Mouse (Mus musculus) heart, adult 2 months (tissue): ENCODE measurements around the gene Ldb1. TPM values are rescaled to one million over a fixed set of nuclear protein-coding genes. Genes with fewer than 3 reads are reported as not detected.
A peak's percentile ranks its signal among the peaks of the same experiment; 100 is the strongest.

Experiments
- DNase-seq, 2 experiments: peaks; one replicate each; pipeline ENCODE4 v3.0.0; 2021
- H3K27ac ChIP-seq: fragments of 200-600 bp; 2 replicates; pipeline ENCODE4 v1.8.1; 2022
- H3K27me3 ChIP-seq: fragments of 200-500 bp; 2 replicates; pipeline ENCODE4 v1.6.1; 2012; ENCODE audit warnings: mild to moderate bottlenecking, low read length, inconsistent platforms, mixed read lengths; ENCODE audit not compliant: control insufficient read depth, insufficient read depth
- H3K36me3 ChIP-seq: fragments of 200-500 bp; 2 replicates; pipeline ENCODE4 v1.6.1; 2012; ENCODE audit warnings: low read length, inconsistent platforms; ENCODE audit not compliant: control insufficient read depth, insufficient read depth
- H3K4me1 ChIP-seq: fragments of 200-500 bp; 2 replicates; pipeline ENCODE4 v1.6.1; 2011; ENCODE audit warnings: low read length; ENCODE audit not compliant: control insufficient read depth, insufficient read depth
- H3K4me3 ChIP-seq: fragments of 200-600 bp; 2 replicates; pipeline ENCODE4 v1.8.1; 2022
- H3K79me2 ChIP-seq: fragments of 200-500 bp; replicated peaks from 2 replicates; pipeline ENCODE4 v1.6.1; 2012; ENCODE audit warnings: mild to moderate bottlenecking, inconsistent platforms, low read length, moderate library complexity, mixed read lengths; ENCODE audit not compliant: control insufficient read depth, insufficient read depth
- H3K9ac ChIP-seq: fragments of 200-500 bp; 2 replicates; pipeline ENCODE4 v1.6.1; 2012; ENCODE audit warnings: low read depth, mild to moderate bottlenecking, control low read depth, inconsistent platforms, low read length, mixed read lengths
- CTCF ChIP-seq: fragments of 200-600 bp; IDR thresholded peaks from 2 replicates; pipeline ENCODE4 v1.8.1; 2022; ENCODE audit warnings: antibody characterized with exemption, mild to moderate bottlenecking, moderate library complexity
- EP300 ChIP-seq: fragments of 200-500 bp; IDR thresholded peaks from 2 replicates; pipeline ENCODE4 v1.6.1; 2011; ENCODE audit warnings: low read depth, low read length, control low read depth; ENCODE audit not compliant: insufficient read depth
- POLR2A ChIP-seq: fragments of 200-500 bp; IDR thresholded peaks from 2 replicates; pipeline ENCODE4 v1.6.1; 2011; ENCODE audit warnings: mild to moderate bottlenecking, low read depth, low read length, control low read depth; ENCODE audit not compliant: insufficient read depth
- WGBS: fragments of 180-500 bp; shearing (Covaris S2); methylation state at CpG from one replicate; pipeline ENCODE4 v1.1.7; 2018; 5-methylcytosine and 5-hydroxymethylcytosine counted together
- intact Hi-C: fragments of 180-260 bp; cut with DNase I; formaldehyde crosslinking; loops from one replicate; pipeline ENCODE4 v1.15.1; 2025
- polyA plus RNA-seq: library from polyadenylated mRNA; depleted of rRNA; stranded (reverse); fragments of >200 nt; gene quantifications from 2 replicates; pipeline ENCODE4 v1.2.3, GENCODE M21; 2012
- total RNA-seq, 2 experiments: library from RNA; stranded (reverse); gene quantifications; 2 replicates each; pipeline ENCODE4 v1.2.3; 2021

Gene Ldb1
- total and polyA plus RNA-seq, 3 experiments, result 39.2 to 94.1 (median 46.3) TPM

DNA sequence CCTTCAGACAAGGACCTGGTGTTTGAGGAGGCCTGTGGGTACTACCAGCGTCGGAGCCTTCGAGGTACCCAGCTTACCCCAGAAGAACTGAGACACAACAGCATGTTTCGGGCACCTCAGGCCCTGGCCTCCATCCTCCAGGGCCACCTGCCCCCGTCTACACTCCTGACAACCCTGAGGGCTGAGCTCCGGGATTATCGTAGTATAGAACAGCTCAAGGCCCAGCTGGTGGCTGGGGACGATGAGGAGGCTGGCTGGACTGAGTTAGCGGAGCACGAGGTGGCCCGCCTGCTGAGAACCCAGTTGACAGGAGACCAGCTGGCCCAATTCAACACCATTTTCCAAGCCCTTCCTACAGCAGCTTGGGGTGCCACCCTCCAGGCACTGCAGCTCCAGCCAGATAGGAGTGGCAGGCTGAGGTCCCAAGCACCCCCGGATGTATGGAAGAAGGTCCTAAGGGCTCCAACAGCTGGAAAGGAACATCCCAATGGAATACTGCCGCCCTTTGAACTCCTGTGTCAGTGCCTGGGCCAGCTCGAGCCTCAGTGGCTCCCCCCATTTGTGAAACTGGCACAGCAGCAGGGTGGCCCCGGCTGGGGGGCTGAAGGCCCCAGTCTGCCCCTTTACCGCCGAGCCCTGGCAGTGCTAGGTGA is 40.1 kb downstream of the Ldb1 start:
- no peak for TF ChIP-seq EP300
- no peak for TF ChIP-seq CTCF
- no peak for TF ChIP-seq POLR2A
- intact Hi-C loops, result loop anchor here (5.0 kb wide), 1 partner anchor 37 kb away; the partner anchor contains the start of gene Pprc1
- Histone ChIP-seq H3K27me3 (no peaks in the 10 kb centered on the region), H3K4me1 (peaks cover 6% of the 10 kb centered on the region), H3K9ac (no peak overlapping the region), H3K4me3 (no peak overlapping the region), H3K27ac (no peak overlapping the region), H3K79me2 (no peaks in the 10 kb centered on the region), H3K36me3 (no peaks in the 10 kb centered on the region)
- DNase-seq, result no peak
- WGBS, result 90% methylated on average over 17 of the region's 17 CpGs

DNA sequence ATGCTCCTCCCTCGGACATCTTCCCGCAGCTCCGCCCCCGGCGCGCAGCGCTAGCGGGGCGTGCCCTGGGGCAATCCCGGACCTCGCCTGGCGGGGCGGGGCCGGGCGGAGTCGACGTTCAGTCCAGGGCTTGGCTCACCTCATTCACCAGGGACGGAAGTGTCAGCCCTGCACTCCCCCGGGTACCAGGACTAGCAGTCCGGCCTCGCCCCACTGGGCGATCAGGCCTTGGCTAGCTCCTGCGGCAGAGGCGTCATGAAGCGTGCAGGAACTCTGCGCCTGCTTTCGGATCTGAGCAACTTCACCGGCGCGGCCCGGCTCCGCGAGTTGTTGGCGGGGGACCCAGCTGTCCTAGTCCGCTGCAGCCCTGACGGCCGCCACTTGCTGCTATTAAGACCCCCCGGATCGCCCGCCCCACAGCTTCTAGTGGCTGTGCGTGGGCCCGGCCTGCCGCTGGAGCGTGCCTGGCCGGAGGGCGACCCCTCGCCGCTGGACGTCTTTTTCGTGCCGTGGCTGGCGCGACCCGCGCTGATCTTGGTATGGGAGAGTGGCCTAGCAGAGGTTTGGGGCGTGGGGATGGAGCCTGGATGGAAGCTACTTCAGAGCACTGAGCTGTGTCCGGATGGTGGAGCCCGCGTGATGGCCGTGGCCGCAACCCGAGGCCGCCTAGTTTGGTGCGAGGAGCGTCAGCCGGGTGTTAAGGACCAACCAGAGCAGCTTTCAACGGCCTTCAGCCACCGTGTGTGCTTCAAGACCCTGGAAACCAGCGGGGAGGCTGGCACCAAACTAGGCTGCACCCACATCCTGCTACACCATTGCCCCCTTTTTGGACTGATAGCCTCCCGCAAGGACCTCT is 41.4 kb downstream of the Ldb1 start, which contains the start of gene Hps6:
Gene Hps6, plus strand, starts transcription at position 138 of the 856 bp plus-strand sequence.
- Histone ChIP-seq H3K4me1 (peaks cover 6% of the 10 kb centered on the region), H3K79me2 (no peaks in the 10 kb centered on the region), H3K36me3 (no peaks in the 10 kb centered on the region), H3K4me3 (peak within 1 kb of the TSS; percentile 95), H3K9ac (peak within 1 kb of the TSS; percentile 93), H3K27me3 (no peaks in the 10 kb centered on the region), H3K27ac (peak within 1 kb of the TSS; percentile 86)
- WGBS, result under 1% methylated on average over 70 of the region's 70 CpGs
- DNase-seq, result peak; percentile 94 to 95
- intact Hi-C loops, result loop anchor here (5.0 kb wide), 1 partner anchor 39 kb away; the partner anchor contains the start of gene Pprc1
- peak; percentile 88 for TF ChIP-seq POLR2A
- TF ChIP-seq EP300, result peak; percentile 77
- TF ChIP-seq CTCF, result no peak; the same call in 1 of the 2 replicates

DNA sequence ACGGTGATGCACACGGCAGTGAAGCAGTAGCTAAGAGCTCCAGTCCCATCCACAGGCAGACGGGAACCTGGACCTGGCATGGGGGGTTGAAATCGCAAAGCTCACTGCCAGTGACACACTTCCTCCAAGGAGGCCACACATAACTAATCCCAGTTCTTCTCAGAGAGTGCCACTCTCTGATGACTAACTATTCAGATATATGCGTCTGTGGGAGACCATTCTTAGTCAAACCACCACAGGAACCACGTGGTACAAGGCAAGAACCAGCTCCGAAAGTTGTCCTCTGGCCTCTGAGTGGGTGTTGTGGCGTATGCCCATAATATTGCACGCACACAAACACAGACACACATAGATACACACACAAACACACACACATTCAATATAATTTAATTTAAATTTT is 42.7 kb downstream of the Ldb1 start:
- no peak overlapping the region for H3K27ac ChIP-seq
- no peaks in the 10 kb centered on the region for H3K27me3 ChIP-seq
- WGBS, result 72% methylated on average over 9 of the region's 9 CpGs
- no peak for TF ChIP-seq POLR2A
- TF ChIP-seq CTCF, result no peak
- H3K36me3 ChIP-seq, result no peaks in the 10 kb centered on the region
- H3K4me1 ChIP-seq, result peaks cover 8% of the 10 kb centered on the region
- no peak overlapping the region for H3K9ac ChIP-seq
- H3K4me3 ChIP-seq, result no peak overlapping the region
- no peak for DNase-seq
- no peaks in the 10 kb centered on the region for H3K79me2 ChIP-seq
- intact Hi-C loops, result loop anchor here (5.0 kb wide), 1 partner anchor 40 kb away; the partner anchor contains the start of gene Pprc1

DNA sequence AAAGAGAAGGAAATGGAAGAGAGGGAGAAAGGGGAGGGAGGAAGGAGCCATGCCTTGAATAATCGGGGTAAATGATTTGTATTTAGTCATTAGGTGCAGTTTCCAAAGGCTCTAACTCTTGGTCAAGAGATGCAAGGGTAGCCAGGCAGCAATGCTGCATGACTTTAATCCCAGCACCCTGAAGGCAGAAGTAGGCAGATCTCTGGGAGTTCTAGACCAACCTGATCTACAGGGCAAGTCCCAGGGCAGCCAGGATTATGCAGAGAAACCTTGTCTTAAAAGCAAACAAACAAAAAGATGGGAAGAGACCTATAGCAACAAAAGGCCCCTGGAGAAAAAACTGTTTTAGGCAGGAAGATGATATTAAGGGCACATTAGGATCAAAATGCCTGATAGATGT is 45.6 kb downstream of the Ldb1 start:
- DNase-seq, result no peak
- Histone ChIP-seq H3K4me3 (no peak overlapping the region), H3K27me3 (no peaks in the 10 kb centered on the region), H3K27ac (no peak overlapping the region), H3K4me1 (peaks cover 7% of the 10 kb centered on the region), H3K36me3 (no peaks in the 10 kb centered on the region), H3K79me2 (no peaks in the 10 kb centered on the region), H3K9ac (no peak overlapping the region)
- intact Hi-C loops, result no loop called here
- TF ChIP-seq POLR2A, result no peak
- TF ChIP-seq EP300, result no peak
- WGBS, result 28% methylated on average over 1 of the region's 1 CpGs

DNA sequence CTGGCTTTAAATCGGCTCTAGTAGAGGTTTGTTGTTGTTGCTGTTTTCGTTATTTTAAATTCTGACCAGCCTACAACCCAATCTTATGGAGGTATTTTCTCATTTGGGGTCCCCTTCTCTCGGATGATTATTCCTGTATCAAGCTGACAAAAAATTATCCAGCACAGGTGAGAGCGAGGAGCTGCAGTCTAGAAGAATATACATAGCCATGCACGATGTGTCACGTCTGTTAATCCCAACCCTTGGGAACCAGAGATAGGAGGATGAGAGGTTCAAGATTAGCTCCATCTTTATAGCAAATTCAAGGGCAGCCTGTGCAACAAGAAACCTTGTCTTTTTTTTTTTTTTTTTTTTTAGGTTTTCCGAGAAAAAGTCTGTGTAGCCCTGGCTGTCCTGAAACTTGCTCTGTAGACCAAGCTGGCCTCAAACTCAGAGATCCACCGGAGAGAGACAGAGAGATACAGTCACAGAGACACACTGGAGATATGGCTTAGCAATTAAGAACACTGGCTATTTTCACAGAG is 46.3 kb downstream of the Ldb1 start:
- intact Hi-C loops, result no loop called here
- WGBS, result 8% methylated on average over 8 of the region's 8 CpGs
- Histone ChIP-seq H3K27ac (peak overlapping the region; percentile 90), H3K79me2 (no peaks in the 10 kb centered on the region), H3K36me3 (no peaks in the 10 kb centered on the region), H3K4me1 (peaks cover 2% of the 10 kb centered on the region), H3K9ac (no peak overlapping the region), H3K4me3 (peak overlapping the region; percentile 82), H3K27me3 (no peaks in the 10 kb centered on the region)
- no peak for DNase-seq
- no peak for TF ChIP-seq POLR2A
